Mouse (Mus musculus) C2C12 (cell line): Measurements from ENCODE around the gene Tnrc6c. TPM values are rescaled to one million over a fixed set of nuclear protein-coding genes. Genes with fewer than 3 reads are reported as not detected.

ENCODE experiments used
- H3K27me3 ChIP-seq: one replicate; pipeline ENCODE4 v1.6.1; 2011; ENCODE audit not compliant: control insufficient read depth, insufficient read depth, insufficient read length
- H3K36me3 ChIP-seq: one replicate; pipeline ENCODE4 v1.6.1; 2011; ENCODE audit not compliant: control insufficient read depth, insufficient read depth
- H3K4me3 ChIP-seq: one replicate; pipeline ENCODE4 v1.5.1; 2011; ENCODE audit warnings: mild to moderate bottlenecking, control low read depth; ENCODE audit not compliant: poor library complexity, insufficient read depth, severe bottlenecking
- H3K79me2 ChIP-seq: one replicate; pipeline ENCODE4 v1.6.1; 2011; ENCODE audit not compliant: control insufficient read depth, insufficient read depth
- H3K79me3 ChIP-seq: one replicate; pipeline ENCODE4 v1.6.1; 2011; ENCODE audit warnings: low read depth, control low read depth
- H3ac ChIP-seq: one replicate; pipeline ENCODE3; 2011; ENCODE audit warnings: low read depth; ENCODE audit not compliant: control insufficient read depth, insufficient read length
- CEBPB ChIP-seq: IDR thresholded peaks from one replicate; pipeline ENCODE4 v1.6.1; 2011; ENCODE audit warnings: low read depth, mild to moderate bottlenecking, control low read depth, moderate library complexity
- CTCF ChIP-seq: IDR thresholded peaks from one replicate; pipeline ENCODE4 v1.5.1; 2011; ENCODE audit not compliant: control insufficient read depth, insufficient read depth, insufficient read length
- FOSL1 ChIP-seq: IDR thresholded peaks from one replicate; pipeline ENCODE4 v1.8.0; 2011; ENCODE audit warnings: mild to moderate bottlenecking, low read length; ENCODE audit not compliant: poor library complexity, insufficient read depth, severe bottlenecking
- MAX ChIP-seq: IDR thresholded peaks from one replicate; pipeline ENCODE4 v1.6.1; 2011; ENCODE audit warnings: mild to moderate bottlenecking, control low read depth
- MYOD1 ChIP-seq: IDR thresholded peaks from one replicate; pipeline ENCODE4 v1.6.1; 2011; ENCODE audit warnings: low read depth; ENCODE audit not compliant: control insufficient read depth, insufficient read length
- MYOG ChIP-seq: IDR thresholded peaks from one replicate; pipeline ENCODE4 v1.6.1; 2011; ENCODE audit not compliant: control insufficient read depth, insufficient read length; ENCODE audit errors: extremely low read depth
- USF1 ChIP-seq: IDR thresholded peaks from one replicate; pipeline ENCODE4 v1.6.1; 2011; ENCODE audit warnings: low read depth, mild to moderate bottlenecking, control low read depth, moderate library complexity
- polyA plus RNA-seq: library from polyadenylated mRNA; unstranded; fragments of >200 nt; fragmentation: generic; extraction: Trizol; gene quantifications from one replicate; pipeline ENCODE4 v1.2.1, GENCODE M21; 2012; ENCODE audit warnings: missing spikeins

Gene Tnrc6c
- polyA plus RNA-seq, 1 experiment, result 6.3 TPM

DNA sequence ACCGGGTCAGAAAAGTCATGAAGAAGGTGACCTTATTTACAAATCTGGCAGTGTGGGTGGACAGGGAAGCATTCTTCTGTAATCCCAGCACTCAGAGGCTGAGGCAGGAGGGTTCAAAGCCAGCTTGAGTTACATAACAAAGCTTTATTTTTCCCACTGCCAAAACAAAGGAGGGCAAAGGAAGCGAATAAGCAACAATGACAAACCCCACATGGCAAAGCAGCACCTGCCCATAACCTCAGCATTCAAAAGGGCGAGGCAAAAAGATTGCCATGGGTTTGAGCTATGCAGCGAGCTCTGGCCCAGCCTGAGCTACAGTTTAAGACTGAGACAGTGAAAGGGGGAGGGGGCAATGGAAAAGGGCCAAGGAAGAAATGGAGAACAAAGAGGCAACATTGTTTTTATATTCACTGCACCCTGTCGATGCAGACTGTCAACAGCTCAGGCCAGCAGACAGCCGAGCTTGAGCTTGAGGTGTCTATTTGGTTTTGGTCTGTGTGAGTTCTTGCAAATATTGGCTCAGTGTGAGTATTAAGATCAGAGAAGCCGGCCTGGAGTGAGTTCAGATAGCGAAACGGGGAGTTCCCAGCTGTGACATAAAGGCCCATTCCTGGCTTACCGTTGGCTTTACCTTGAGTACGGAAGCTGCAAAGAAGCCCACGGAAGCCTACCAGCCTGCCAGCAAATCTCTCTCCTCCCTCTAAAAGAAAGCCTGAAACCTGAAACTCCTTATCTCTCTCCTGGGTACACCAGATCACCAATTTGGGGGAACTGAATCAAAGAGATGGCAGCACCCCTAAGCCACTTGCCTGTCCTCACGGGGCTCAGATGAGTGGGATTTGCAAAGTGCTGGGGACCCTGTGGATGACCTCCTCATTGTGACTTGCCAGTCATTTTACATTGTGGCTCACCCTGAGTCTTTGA, 3.1 kb upstream of the Tnrc6c start:
- Histone ChIP-seq H3K79me2 (peaks cover 10% of the 10 kb centered on the region), H3K27me3 (peaks cover 14% of the 10 kb centered on the region), H3K36me3 (no peaks in the 10 kb centered on the region), H3K79me3 (peaks cover 2% of the 10 kb centered on the region), H3K4me3 (no peak overlapping the region), H3ac (no peak overlapping the region)
- TF ChIP-seq MYOD1, result no peak
- no peak for TF ChIP-seq FOSL1
- no peak for TF ChIP-seq CTCF
- TF ChIP-seq MYOG, result no peak
- no peak for TF ChIP-seq CEBPB
- no peak for TF ChIP-seq MAX
- no peak for TF ChIP-seq USF1

DNA sequence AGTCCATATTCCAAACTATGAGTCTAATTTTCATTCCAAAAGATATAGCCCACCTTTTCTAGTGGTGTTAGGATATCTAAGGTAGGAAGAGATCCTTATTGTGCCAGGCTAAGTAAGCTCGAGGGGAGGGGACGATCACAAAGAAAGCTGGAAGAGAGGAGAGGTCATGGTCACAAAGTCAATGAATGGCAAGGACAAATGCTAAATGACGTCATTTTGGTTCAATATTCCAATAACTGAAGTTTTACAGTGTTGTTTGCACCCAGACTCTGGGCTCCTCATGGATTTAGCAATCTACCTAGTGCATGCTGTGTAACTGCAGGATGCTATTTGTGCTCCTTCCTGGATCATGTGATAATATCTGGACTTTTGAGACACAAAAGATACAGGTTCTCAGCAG, 1.2 kb upstream of the Tnrc6c start:
- H3K4me3 ChIP-seq, result no peak overlapping the region
- no peak for TF ChIP-seq MYOD1
- peaks cover 29% of the 10 kb centered on the region for H3K79me2 ChIP-seq
- H3K27me3 ChIP-seq, result peaks cover 11% of the 10 kb centered on the region
- no peaks in the 10 kb centered on the region for H3K36me3 ChIP-seq
- H3ac ChIP-seq, result no peak overlapping the region
- H3K79me3 ChIP-seq, result peaks cover 20% of the 10 kb centered on the region

DNA sequence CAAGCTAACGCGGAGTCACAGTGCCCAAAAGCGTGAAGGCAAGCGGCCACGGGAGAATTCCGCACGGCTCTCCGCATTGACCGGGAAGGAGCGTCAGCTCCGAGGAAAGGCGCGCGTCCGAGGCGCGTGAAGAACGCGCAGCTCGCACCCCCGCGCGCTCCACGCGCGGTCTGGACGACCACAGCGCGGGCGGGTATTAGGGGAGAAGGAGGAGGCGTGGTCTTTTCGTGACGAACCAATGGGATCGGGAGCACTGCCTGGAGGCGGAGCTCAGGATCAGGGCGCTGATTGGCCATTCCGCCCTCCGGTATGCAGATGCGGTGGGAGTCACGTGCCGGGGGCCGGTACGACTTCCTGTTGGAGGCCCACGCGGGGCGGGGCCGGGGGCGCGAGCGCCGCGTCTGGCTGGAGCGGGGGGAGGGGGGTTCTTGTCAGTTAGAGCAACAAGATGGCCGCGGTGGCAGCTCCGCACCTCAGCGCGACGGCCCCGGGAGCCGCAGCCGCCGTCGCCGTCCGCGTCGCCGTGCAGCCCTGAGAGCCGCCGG, 363 bp downstream of the Tnrc6c start:
- peak overlapping the region; percentile 65 for H3K4me3 ChIP-seq
- no peaks in the 10 kb centered on the region for H3K36me3 ChIP-seq
- TF ChIP-seq USF1 (peak; percentile 98), CEBPB (no peak), MYOD1 (no peak), CTCF (no peak), MYOG (no peak), FOSL1 (no peak), MAX (peak; percentile 75)
- peaks cover 34% of the 10 kb centered on the region for H3K79me3 ChIP-seq
- H3ac ChIP-seq, result peak overlapping the region; percentile 99
- H3K79me2 ChIP-seq, result peaks cover 45% of the 10 kb centered on the region
- H3K27me3 ChIP-seq, result peaks cover 5% of the 10 kb centered on the region

DNA sequence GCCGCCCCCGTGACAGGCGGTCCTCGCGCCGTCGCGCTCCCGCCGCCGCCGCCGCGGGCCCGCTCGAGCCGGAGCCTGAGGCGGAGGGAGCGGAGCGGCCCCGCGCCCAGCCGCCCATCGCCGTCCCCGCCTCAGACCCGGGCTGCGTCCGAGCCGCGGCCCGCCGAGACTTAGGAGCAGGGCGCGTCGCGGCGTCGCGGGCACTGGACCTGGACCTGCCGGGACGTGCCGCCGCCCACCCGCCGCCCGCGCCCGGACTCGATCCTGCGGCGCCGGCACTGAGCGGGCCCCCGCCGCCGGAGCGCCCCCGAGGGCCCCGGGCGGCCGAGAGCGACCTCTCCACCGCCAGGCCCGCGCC, 824 bp downstream of the Tnrc6c start:
- no peak for TF ChIP-seq MYOG
- no peak for TF ChIP-seq USF1
- no peak for TF ChIP-seq CEBPB
- TF ChIP-seq CTCF, result no peak
- TF ChIP-seq MAX, result no peak
- no peak for TF ChIP-seq FOSL1
- TF ChIP-seq MYOD1, result no peak
- H3K36me3 ChIP-seq, result no peaks in the 10 kb centered on the region
- H3K79me3 ChIP-seq, result peaks cover 38% of the 10 kb centered on the region
- peaks cover 1% of the 10 kb centered on the region for H3K27me3 ChIP-seq
- H3K4me3 ChIP-seq, result peak overlapping the region; percentile 65
- peaks cover 49% of the 10 kb centered on the region for H3K79me2 ChIP-seq
- peak overlapping the region; percentile 99 for H3ac ChIP-seq

DNA sequence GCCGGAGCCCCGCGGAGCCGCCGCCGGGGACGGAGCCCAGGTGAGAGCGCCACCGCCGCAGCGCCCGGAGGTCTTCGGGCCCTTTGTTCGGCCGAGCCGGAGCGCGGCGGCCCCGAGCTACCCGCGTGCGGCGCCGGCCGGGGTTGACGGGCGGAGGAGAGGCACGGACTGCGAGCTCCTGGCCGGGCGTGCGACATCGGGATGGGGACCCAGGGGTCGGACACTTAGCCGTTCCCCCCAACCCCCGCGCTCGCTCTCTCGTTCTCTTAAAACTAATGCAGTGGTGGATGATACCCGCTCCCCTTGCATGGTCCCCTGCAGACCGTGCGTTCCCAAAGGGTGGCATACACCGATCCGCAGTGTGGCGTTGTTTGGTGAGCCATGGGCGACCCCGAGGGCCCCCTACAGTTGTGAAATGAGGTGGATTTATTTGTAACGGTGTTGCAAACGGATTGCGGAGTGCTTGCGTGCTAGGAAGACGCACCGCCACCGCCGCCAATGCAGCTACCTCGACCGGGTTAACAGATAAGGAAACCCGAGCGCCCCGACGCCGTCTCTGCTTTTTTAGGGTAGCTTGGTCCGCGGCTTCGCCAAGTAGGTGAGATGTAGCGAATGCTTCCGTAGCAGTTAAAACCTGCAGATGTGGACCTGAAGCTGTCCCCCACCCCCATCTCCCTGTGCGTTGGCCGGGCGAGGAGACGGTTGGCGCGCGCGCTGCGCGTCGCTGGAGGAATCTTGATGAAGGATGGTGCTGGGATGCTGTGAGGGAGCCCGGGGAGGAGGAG, 1.4 kb downstream of the Tnrc6c start:
- Histone ChIP-seq H3K36me3 (no peaks in the 10 kb centered on the region), H3ac (peak overlapping the region; percentile 99), H3K79me3 (peaks cover 44% of the 10 kb centered on the region), H3K27me3 (no peaks in the 10 kb centered on the region), H3K79me2 (peaks cover 55% of the 10 kb centered on the region), H3K4me3 (peak overlapping the region; percentile 65)
- TF ChIP-seq MYOD1, result no peak
- TF ChIP-seq CTCF, result no peak
- TF ChIP-seq FOSL1, result no peak
- no peak for TF ChIP-seq CEBPB
- no peak for TF ChIP-seq MAX
- no peak for TF ChIP-seq USF1
- no peak for TF ChIP-seq MYOG

DNA sequence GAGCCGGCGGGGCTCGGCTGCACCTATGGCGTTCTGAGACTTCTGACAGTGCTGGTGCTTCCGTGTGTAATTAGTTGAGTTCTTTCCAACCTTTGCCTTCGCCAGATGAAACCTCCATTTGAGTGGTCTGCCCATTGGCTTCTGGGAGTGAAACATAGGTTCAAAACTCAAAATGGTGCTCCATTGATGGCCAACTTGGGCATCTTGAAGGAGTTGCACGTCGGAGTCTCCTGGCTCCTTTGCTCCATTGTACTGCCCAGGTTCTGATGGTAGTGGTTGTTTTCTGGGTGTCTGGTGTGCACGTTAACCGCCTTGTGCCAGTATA, 1.9 kb downstream of the Tnrc6c start:
- H3K36me3 ChIP-seq, result no peaks in the 10 kb centered on the region

More for the DNA sequence above, 1.9 kb downstream of the Tnrc6c start:
- TF ChIP-seq CEBPB (no peak), MAX (no peak), MYOD1 (no peak), FOSL1 (no peak)
- Histone ChIP-seq H3K79me2 (peaks cover 61% of the 10 kb centered on the region), H3K27me3 (no peaks in the 10 kb centered on the region), H3K4me3 (peak overlapping the region; percentile 65), H3ac (peak overlapping the region; percentile 99), H3K79me3 (peaks cover 50% of the 10 kb centered on the region)
